Mouse (Mus musculus) heart, adult 8-10 months (tissue): ENCODE measurements around the gene Tgfb1. TPM values are rescaled to one million over a fixed set of nuclear protein-coding genes. Genes with fewer than 3 reads are reported as not detected.
A peak's percentile ranks its signal among the peaks of the same experiment; 100 is the strongest.

Experiments used
- DNase-seq: peaks from one replicate; pipeline ENCODE4 v3.0.0; 2022; ENCODE audit warnings: low spot score
- total RNA-seq, 4 experiments: library from RNA; stranded (reverse); gene quantifications; 2 replicates each; pipeline ENCODE4 v1.2.4; 2022

Tgfb1 gene
- total RNA-seq: 10 to 100 TPM; 17.5 to 24.9 (median 23.9) TPM

GRCm38 (mm10) chr7:25686680-25687531 is at the start of gene Tgfb1:
TSS of gene Tgfb1 (plus strand) at chr7:25687002.
- DNase-seq: peak; percentile 69

GRCm38 (mm10) chr7:25637099-25637498 is 49.7 kb upstream of the Tgfb1 start:
- no peak for DNase-seq

- no peak for DNase-seq
These were observed 47.0 kb upstream of the Tgfb1 start for GRCm38 (mm10) chr7:25639754-25640153.

GRCm38 (mm10) chr7:25644136-25644535 is 42.7 kb upstream of the Tgfb1 start:
- DNase-seq: no peak

- no peak for DNase-seq
These were observed 42.2 kb upstream of the Tgfb1 start for GRCm38 (mm10) chr7:25644631-25645030.

- DNase-seq: no peak
These were observed 41.7 kb upstream of the Tgfb1 start for GRCm38 (mm10) chr7:25645074-25645473.

- DNase-seq: no peak
These were observed 39.2 kb upstream of the Tgfb1 start for GRCm38 (mm10) chr7:25647574-25648123.

GRCm38 (mm10) chr7:25649839-25650238 is 37.0 kb upstream of the Tgfb1 start:
- no peak for DNase-seq

GRCm38 (mm10) chr7:25651281-25651680 is 35.5 kb upstream of the Tgfb1 start:
- no peak for DNase-seq

GRCm38 (mm10) chr7:25652244-25652759 is 34.5 kb upstream of the Tgfb1 start:
- no peak for DNase-seq

GRCm38 (mm10) chr7:25655601-25656428 is 31.0 kb upstream of the Tgfb1 start:
- no peak for DNase-seq

- DNase-seq: no peak
These were observed 29.0 kb upstream of the Tgfb1 start for GRCm38 (mm10) chr7:25657785-25658184.

- DNase-seq: peak; percentile 100
These were observed 27.9 kb upstream of the Tgfb1 start, which contains the start of the genes Bckdha and Exosc5 for GRCm38 (mm10) chr7:25658657-25659472. TSS of gene Bckdha (minus strand) at chr7:25658981. TSS of gene Exosc5 (plus strand) at chr7:25659164.

GRCm38 (mm10) chr7:25666381-25666780 is 20.4 kb upstream of the Tgfb1 start:
- DNase-seq: no peak

GRCm38 (mm10) chr7:25669158-25669557 is 17.6 kb upstream of the Tgfb1 start:
- no peak for DNase-seq

GRCm38 (mm10) chr7:25669631-25670030 is 17.2 kb upstream of the Tgfb1 start:
- no peak for DNase-seq

- DNase-seq: no peak
These were observed 16.7 kb upstream of the Tgfb1 start for GRCm38 (mm10) chr7:25670096-25670495.

GRCm38 (mm10) chr7:25671686-25672085 is 15.1 kb upstream of the Tgfb1 start:
- no peak for DNase-seq

GRCm38 (mm10) chr7:25672442-25672841 is 14.4 kb upstream of the Tgfb1 start:
- no peak for DNase-seq

GRCm38 (mm10) chr7:25674297-25674696 is 12.5 kb upstream of the Tgfb1 start:
- no peak for DNase-seq

GRCm38 (mm10) chr7:25674719-25675300 is 12.0 kb upstream of the Tgfb1 start, which contains the start of gene Tmem91:
TSS of gene Tmem91 (minus strand) at chr7:25675166.
- no peak for DNase-seq
